Mouse (Mus musculus): Measurements from ENCODE around the gene Gins3. TPM values are rescaled to one million over a fixed set of nuclear protein-coding genes. Genes with fewer than 3 reads are reported as not detected.

The Gins3 gene
- polyA plus RNA-seq, 1 experiment from 2014 or later = 28.0 TPM

DNA sequence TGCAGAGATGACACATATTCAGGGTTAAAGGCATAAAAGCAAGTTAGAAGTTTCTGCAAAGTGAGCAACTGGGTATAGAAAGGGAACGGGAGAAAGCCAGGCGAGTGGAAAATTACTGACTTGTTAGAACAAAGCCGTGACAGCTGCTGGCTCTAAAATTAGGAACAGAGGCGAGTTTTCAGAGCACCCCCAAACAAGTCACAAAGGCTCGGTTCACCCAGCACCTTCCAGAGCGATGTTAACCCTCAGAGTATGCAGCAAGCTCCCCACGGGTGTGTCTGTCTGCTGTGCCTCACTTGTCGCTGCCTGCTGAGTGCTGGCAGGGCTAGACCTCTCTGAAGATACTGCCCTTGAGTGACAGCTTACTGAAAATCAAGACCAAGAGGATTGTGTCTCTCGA lies 26.0 kb upstream of the Gins3 start:
- Histone ChIP-seq H3K27me3 (ENCODE audit: insufficient read depth, poor library complexity, severe bottlenecking) (0 out of 2 replicates have a peak, but pooled peaks cover 6% of the 10 kb centered on the region), H3K9me3 (no peaks in the 10 kb centered on the region), H3K4me1 (replicated peaks) (peaks cover 7% of the 10 kb centered on the region; the same call in 1 of the 2 replicates), H3K4me3 (no peak overlapping the region), H3K27ac (no peak overlapping the region), H3K36me3 (no peaks in the 10 kb centered on the region)
- WGBS = 57% methylated on average over 9 of the region's 9 CpGs
- DNase-seq (ENCODE audit: low spot score) = no peak

DNA sequence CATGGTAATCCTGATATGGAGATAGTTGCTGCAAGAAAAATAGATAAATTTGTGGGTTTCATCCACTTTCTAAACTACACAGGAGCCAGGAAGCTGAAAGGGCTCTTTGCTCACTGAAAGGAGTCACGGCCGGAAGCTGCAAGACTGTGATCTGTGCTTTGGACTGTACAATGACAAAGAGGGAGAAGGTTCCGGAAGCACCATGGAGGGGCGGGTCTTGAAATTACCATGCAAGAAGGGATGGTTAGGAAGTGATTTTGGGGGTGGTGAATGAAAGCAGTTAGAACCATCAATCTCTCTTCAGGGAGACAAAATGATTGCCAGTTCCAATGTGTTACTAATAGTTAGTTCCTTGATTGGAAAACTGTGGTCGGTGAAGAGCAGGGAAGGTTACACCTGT lies 23.8 kb upstream of the Gins3 start:
- WGBS = 87% methylated on average over 5 of the region's 5 CpGs
- Histone ChIP-seq H3K27ac (no peak overlapping the region), H3K36me3 (no peaks in the 10 kb centered on the region), H3K4me3 (no peak overlapping the region), H3K27me3 (ENCODE audit: insufficient read depth, poor library complexity, severe bottlenecking) (0 out of 2 replicates have a peak, but pooled peaks cover 12% of the 10 kb centered on the region), H3K4me1 (replicated peaks) (peaks cover 10% of the 10 kb centered on the region; the same call in 1 of the 2 replicates), H3K9me3 (no peaks in the 10 kb centered on the region)
- no peak for DNase-seq (ENCODE audit: low spot score)

DNA sequence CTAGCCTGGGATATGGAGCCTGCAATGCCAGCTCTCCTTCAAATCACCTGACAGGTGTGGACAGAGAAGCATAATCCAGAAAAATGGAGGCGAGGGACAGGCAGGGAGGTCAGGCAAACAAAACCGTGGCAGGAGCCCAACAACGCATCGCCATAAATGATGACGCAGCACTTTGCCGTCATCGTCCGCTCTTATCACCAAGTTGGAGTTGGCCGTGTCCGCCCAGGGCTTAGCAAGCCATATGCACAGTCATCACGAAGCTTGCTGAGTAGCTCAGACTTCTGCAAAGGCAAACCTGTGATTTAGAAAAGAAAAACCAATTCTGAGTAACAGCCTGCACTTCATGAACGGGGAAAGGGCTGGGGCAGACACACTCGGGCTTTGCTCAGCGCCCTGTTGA lies 22.5 kb upstream of the Gins3 start:
- Histone ChIP-seq H3K4me1 (replicated peaks) (peaks cover 10% of the 10 kb centered on the region; the same call in 1 of the 2 replicates), H3K36me3 (no peaks in the 10 kb centered on the region), H3K27ac (no peak overlapping the region), H3K4me3 (no peak overlapping the region), H3K9me3 (no peaks in the 10 kb centered on the region), H3K27me3 (ENCODE audit: insufficient read depth, poor library complexity, severe bottlenecking) (0 out of 2 replicates have a peak, but pooled peaks cover 12% of the 10 kb centered on the region)
- 91% methylated on average over 14 of the region's 14 CpGs for WGBS
- no peak for DNase-seq (ENCODE audit: low spot score)

DNA sequence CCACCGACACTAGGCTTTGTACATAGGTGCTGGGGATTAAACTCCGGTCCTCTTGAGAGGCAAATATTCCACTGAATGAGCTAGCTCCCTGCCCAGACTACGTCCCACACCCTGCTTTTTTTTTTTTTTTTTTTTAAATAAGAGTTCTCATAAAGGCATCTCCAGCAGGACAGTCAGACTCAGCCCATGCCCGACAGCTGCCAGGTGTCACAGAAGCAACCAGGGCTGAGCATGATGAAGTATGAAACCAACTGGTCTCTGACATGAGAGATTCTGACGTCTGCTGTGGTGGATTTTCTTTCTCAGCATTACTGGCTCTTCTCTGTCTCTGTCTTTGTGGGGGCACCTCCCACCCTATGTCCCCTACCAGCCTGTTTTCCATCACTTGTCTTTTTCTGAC lies 21.5 kb upstream of the Gins3 start:
- 0 out of 2 replicates have a peak, but pooled peaks cover 12% of the 10 kb centered on the region for H3K27me3 ChIP-seq (ENCODE audit: insufficient read depth, poor library complexity, severe bottlenecking)
- 75% methylated on average over 5 of the region's 5 CpGs for WGBS
- H3K4me3 ChIP-seq = no peak overlapping the region
- no peak for DNase-seq (ENCODE audit: low spot score)
- H3K27ac ChIP-seq = no peak overlapping the region
- no peaks in the 10 kb centered on the region for H3K9me3 ChIP-seq
- no peaks in the 10 kb centered on the region for H3K36me3 ChIP-seq
- H3K4me1 ChIP-seq (replicated peaks) = peaks cover 10% of the 10 kb centered on the region; the same call in 1 of the 2 replicates

DNA sequence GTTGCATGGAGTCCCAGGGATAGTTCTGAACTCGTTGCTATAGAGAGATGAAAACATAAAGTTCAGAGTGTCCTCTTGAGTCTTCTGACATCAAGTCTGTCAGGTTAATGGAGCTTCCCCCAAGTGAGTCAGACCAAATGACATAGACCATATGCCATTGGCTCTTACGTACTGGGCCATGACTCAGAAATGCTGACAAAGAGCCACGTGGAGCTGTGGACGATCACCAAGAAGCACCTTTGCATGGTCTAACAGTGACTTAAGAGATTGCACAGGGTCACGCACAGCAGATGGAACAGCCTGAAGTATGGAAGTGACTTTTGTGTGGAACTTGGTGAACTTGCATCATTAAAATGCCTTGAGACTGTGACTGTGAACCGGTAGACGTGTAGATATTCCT lies 16.9 kb upstream of the Gins3 start:
- Histone ChIP-seq H3K4me1 (replicated peaks) (peaks cover 5% of the 10 kb centered on the region; the same call in 1 of the 2 replicates), H3K27me3 (ENCODE audit: insufficient read depth, poor library complexity, severe bottlenecking) (0 out of 2 replicates have a peak, but pooled peaks cover 6% of the 10 kb centered on the region), H3K27ac (no peak overlapping the region), H3K36me3 (no peaks in the 10 kb centered on the region), H3K4me3 (no peak overlapping the region), H3K9me3 (no peaks in the 10 kb centered on the region)
- DNase-seq (ENCODE audit: low spot score) = no peak
- WGBS = 90% methylated on average over 7 of the region's 7 CpGs

DNA sequence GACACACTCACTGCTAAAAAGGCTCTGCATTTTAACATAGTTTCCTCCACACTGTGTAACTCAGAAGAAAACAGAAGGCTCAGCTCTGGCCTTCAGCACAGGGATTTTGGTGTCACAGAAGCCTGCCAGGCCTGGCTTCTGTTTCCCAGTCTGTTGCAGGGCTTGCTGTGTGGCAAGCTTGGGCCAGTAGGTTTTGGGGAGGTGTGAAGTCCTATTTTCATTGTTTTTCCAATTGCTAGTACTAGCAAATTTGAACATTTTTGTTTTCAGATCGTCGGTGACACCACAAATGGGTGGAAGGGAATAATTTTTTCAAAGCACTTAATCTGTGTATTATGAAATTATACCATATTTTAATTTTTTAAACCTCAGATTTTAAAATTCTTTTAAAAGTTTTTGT lies 13.2 kb upstream of the Gins3 start:
- DNase-seq (ENCODE audit: low spot score) = no peak
- no peaks in the 10 kb centered on the region for H3K9me3 ChIP-seq
- WGBS = 96% methylated on average over 2 of the region's 2 CpGs

DNA sequence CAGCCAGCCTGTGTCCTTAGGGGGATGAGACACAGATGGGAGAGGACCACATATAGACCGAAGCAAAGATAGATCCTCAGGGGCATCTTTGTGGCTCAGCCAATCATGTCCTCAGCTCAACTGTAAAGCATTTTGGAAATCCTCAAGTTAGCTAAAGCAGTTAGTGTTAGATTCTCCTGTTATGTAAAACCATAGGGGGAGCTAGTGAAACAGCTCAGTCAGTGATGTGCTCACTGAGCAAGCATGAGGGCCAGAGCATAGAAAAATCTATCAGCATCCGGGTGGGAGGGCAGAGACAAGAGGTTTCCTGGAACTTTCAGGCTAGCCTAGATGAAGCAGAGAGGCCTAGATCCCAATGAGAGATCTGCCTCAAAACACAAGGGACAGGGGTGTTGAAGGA lies 8.4 kb upstream of the Gins3 start:
- WGBS = 80% methylated on average over 2 of the region's 2 CpGs
- no peak overlapping the region for H3K27ac ChIP-seq
- no peak for DNase-seq (ENCODE audit: low spot score)
- H3K36me3 ChIP-seq = no peaks in the 10 kb centered on the region
- H3K9me3 ChIP-seq = no peaks in the 10 kb centered on the region
- H3K4me3 ChIP-seq = no peak overlapping the region
- no peaks in the 10 kb centered on the region for H3K4me1 ChIP-seq (replicated peaks)
- peaks cover 8% of the 10 kb centered on the region; the same call in 1 of the 2 replicates for H3K27me3 ChIP-seq (ENCODE audit: insufficient read depth, poor library complexity, severe bottlenecking)

More for the DNA sequence above, 13.2 kb upstream of the Gins3 start:
- H3K27me3 ChIP-seq (ENCODE audit: insufficient read depth, poor library complexity, severe bottlenecking) = no peaks in the 10 kb centered on the region
- H3K27ac ChIP-seq = no peak overlapping the region
- H3K4me3 ChIP-seq = no peak overlapping the region
- no peaks in the 10 kb centered on the region for H3K4me1 ChIP-seq (replicated peaks)
- H3K36me3 ChIP-seq = no peaks in the 10 kb centered on the region

DNA sequence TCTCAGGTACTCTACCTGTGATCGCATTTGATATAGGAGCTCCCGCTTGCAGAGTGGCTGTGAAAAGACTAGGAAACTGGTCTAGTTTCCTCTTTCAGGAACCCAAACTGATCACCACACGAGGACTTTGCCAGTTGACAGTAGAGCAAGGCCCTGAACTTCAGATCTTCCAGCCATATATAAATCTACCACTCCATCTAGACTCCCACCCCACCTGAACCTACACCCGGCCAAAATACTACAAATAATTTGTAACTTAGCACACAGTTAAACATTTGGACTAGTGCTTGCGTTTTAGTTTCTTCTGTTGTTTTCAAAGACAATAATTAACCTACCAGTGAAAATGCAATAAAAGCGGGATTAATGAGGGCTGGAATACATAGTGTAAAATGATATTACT lies 413 bp upstream of the Gins3 start:
- H3K4me3 ChIP-seq = peak overlapping the region; percentile 91
- 84% methylated on average over 6 of the region's 6 CpGs for WGBS
- peak overlapping the region; percentile 88 for H3K27ac ChIP-seq
- peaks cover 17% of the 10 kb centered on the region; the same call in 1 of the 2 replicates for H3K27me3 ChIP-seq (ENCODE audit: insufficient read depth, poor library complexity, severe bottlenecking)
- H3K4me1 ChIP-seq (replicated peaks) = peaks cover 12% of the 10 kb centered on the region
- no peaks in the 10 kb centered on the region for H3K9me3 ChIP-seq
- peaks cover 6% of the 10 kb centered on the region; the same call in 1 of the 2 replicates for H3K36me3 ChIP-seq
- no peak for DNase-seq (ENCODE audit: low spot score)

DNA sequence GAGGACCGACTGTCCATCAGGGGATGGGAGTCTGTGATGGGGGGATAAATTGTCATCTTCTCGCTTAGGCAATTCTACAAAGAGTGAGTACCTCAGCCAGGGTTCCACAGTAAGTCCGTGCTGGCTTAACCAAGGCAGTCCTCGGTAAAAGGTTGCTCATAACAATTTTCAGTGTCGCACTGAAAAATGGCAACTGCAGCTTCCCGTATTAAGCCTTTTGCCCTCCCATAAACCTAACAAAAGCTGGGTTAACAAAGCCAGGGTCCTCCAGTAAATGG lies 749 bp downstream of the Gins3 start:
- WGBS = 5% methylated on average over 6 of the region's 6 CpGs
- Histone ChIP-seq H3K36me3 (peaks cover 17% of the 10 kb centered on the region), H3K27me3 (ENCODE audit: insufficient read depth, poor library complexity, severe bottlenecking) (peaks cover 11% of the 10 kb centered on the region; the same call in 1 of the 2 replicates), H3K4me3 (peak overlapping the region; percentile 91), H3K4me1 (replicated peaks) (peaks cover 12% of the 10 kb centered on the region), H3K27ac (peak overlapping the region; percentile 88), H3K9me3 (no peaks in the 10 kb centered on the region)
- no peak for DNase-seq (ENCODE audit: low spot score)

DNA sequence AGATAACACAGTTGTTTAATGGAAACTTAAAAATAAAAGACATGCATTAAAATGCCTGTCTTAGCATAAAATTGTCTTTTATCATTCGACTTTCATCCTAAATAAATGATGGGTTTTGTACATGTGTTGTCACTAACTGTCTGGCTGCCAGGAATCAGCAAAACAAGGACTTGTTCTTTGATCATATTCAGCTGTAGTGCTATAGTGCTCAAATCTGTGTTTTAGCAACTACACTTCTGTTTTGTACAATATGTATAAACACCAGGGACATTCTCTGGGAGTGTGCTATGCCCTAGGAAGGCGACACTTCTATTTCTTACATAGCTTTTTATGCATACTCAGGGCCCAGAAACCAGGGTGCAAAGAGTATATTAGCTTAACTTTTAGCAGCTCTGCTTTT lies 11.7 kb downstream of the Gins3 start:
- no peaks in the 10 kb centered on the region for H3K9me3 ChIP-seq
- H3K4me3 ChIP-seq = no peak overlapping the region
- no peaks in the 10 kb centered on the region for H3K27me3 ChIP-seq (ENCODE audit: insufficient read depth, poor library complexity, severe bottlenecking)
- H3K4me1 ChIP-seq (replicated peaks) = no peaks in the 10 kb centered on the region
- H3K36me3 ChIP-seq = peaks cover 53% of the 10 kb centered on the region
- WGBS = 93% methylated on average over 2 of the region's 2 CpGs
- H3K27ac ChIP-seq = no peak overlapping the region
- no peak for DNase-seq (ENCODE audit: low spot score)

DNA sequence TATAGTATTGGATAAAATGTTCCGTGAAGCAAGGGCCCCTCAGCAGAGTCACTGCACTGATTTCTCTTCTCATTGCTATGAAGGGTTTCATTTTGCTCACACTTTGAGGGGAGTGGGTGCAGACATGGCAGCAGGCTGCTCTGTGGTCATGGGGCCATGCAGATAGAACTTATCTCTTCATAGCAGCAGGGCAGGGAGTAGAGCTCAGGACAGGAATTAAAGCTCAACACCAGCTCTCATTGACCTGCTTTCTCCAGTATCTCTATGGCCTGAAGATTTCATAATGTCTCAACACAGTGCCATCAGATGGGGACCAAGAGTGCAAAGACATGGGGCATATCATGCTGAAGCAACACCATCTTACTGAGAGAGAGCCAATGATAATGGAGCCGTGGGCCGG lies 15.0 kb downstream of the Gins3 start:
- Histone ChIP-seq H3K27me3 (ENCODE audit: insufficient read depth, poor library complexity, severe bottlenecking) (no peaks in the 10 kb centered on the region), H3K4me1 (replicated peaks) (no peaks in the 10 kb centered on the region), H3K27ac (no peak overlapping the region), H3K9me3 (no peaks in the 10 kb centered on the region), H3K4me3 (no peak overlapping the region), H3K36me3 (peaks cover 23% of the 10 kb centered on the region)
- DNase-seq (ENCODE audit: low spot score) = no peak
- 86% methylated on average over 3 of the region's 3 CpGs for WGBS

DNA sequence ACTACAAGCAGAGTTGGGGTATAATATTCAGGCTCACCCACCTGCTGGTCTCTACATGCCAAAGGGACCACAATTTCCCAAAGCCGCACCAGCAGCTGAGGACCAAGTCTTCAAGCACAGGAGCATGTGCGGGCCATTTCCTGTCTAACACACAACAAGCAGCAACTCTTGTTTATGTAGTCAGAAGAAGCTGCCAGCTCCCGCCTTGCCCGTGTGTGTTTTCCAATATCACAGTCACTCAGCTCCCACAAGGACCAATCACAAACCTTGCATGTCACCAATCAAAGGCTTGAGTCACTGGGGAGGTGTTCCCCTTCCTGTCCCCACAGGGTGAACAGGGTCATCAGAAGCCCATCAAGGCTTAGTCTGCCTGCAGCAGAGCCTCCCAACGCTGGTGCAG lies 20.1 kb downstream of the Gins3 start:
- no peaks in the 10 kb centered on the region for H3K27me3 ChIP-seq (ENCODE audit: insufficient read depth, poor library complexity, severe bottlenecking)
- WGBS = 80% methylated on average over 5 of the region's 5 CpGs
- H3K36me3 ChIP-seq = no peaks in the 10 kb centered on the region
- no peaks in the 10 kb centered on the region for H3K9me3 ChIP-seq
- H3K4me3 ChIP-seq = no peak overlapping the region
- 0 out of 2 replicates have a peak, but pooled peaks cover 8% of the 10 kb centered on the region for H3K4me1 ChIP-seq (replicated peaks)
- no peak overlapping the region for H3K27ac ChIP-seq
- no peak for DNase-seq (ENCODE audit: low spot score)

DNA sequence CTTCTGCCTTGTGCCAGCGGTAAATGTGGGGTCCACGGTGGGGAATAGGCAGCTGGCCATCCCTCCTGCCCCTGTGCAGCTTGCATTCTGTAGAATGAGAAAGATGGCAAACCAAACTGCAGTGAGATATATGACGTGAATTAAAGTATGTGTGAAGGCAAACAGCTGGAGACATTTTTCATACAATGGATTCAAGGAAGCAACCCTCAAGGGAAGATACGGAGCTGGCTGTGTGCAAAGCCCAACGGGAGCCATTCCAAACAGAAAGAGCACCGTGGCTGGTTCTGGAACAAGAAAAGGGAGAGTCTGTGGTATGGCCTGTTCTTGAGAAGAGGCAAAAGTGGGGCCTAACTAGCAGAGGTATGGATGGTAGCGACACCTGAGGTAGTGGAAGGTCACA lies 22.6 kb downstream of the Gins3 start:
- DNase-seq (ENCODE audit: low spot score) = no peak
- Histone ChIP-seq H3K4me3 (no peak overlapping the region), H3K9me3 (no peaks in the 10 kb centered on the region), H3K27me3 (ENCODE audit: insufficient read depth, poor library complexity, severe bottlenecking) (no peaks in the 10 kb centered on the region), H3K27ac (no peak overlapping the region), H3K36me3 (no peaks in the 10 kb centered on the region), H3K4me1 (replicated peaks) (0 out of 2 replicates have a peak, but pooled peaks cover 8% of the 10 kb centered on the region)
- WGBS = 81% methylated on average over 7 of the region's 7 CpGs
